Mouse (Mus musculus) spleen, postnatal 0 days (tissue): ENCODE results near the gene Gna14. TPM values are rescaled to one million over a fixed set of nuclear protein-coding genes. Genes with fewer than 3 reads are reported as not detected.

Source experiments
- polyA plus RNA-seq: library from polyadenylated mRNA; unstranded; fragments of >200 nt; fragmentation: Nextera tagmentation; extraction: Ambion mirVana; gene quantifications from 2 replicates; pipeline ENCODE4 v1.2.1, GENCODE M21; 2015

The Gna14 gene
- 3.4 and 5.5 TPM in 2 replicates for polyA plus RNA-seq

GRCm38 (mm10) chr19:16435531-16436231 is at the start of gene Gna14:
Gna14 (plus strand) TSS chr19:16435762.

